Mouse (Mus musculus) liver, postnatal 0 days (tissue): Measurements from ENCODE around the gene Galnt16. TPM values are rescaled to one million over a fixed set of nuclear protein-coding genes. Genes with fewer than 3 reads are reported as not detected.

Experiments used
- ATAC-seq: fragments of 200-750 bp; cut with Nextera tagmentation; 2 replicates; pipeline ENCODE4 v1.8.0; 2017; ENCODE audit warnings: mild to moderate bottlenecking, moderate library complexity
- DNase-seq: peaks from one replicate; pipeline ENCODE4 v3.0.0-alpha.2; 2016
- H3K27ac ChIP-seq: fragments of 300-500 bp; sonication (generic); 2 replicates; pipeline ENCODE4 v1.5.1; 2014; ENCODE audit warnings: antibody characterized with exemption, moderate library complexity, mild to moderate bottlenecking, low read depth
- H3K27me3 ChIP-seq: fragments of 300-500 bp; sonication (generic); 2 replicates; pipeline ENCODE4 v1.6.1; 2014; ENCODE audit warnings: low read length, control low read depth, mixed read lengths; ENCODE audit not compliant: insufficient read depth
- H3K36me3 ChIP-seq: fragments of 300-500 bp; sonication (generic); replicated peaks from 2 replicates; pipeline ENCODE4 v1.6.1; 2014; ENCODE audit warnings: mild to moderate bottlenecking, control low read depth, low read length, moderate library complexity, mixed read lengths; ENCODE audit not compliant: insufficient read depth
- H3K4me1 ChIP-seq: fragments of 300-500 bp; sonication (generic); 2 replicates; pipeline ENCODE4 v1.6.1; 2014; ENCODE audit warnings: antibody characterized with exemption, mild to moderate bottlenecking, control low read depth; ENCODE audit not compliant: insufficient read depth
- H3K4me2 ChIP-seq: fragments of 300-500 bp; sonication (generic); 2 replicates; pipeline ENCODE4 v1.6.1; 2014; ENCODE audit warnings: low read depth, mild to moderate bottlenecking, low read length, moderate library complexity, mixed read lengths
- H3K4me3 ChIP-seq: fragments of 300-500 bp; sonication (generic); 2 replicates; pipeline ENCODE4 v1.5.1; 2014; ENCODE audit warnings: low read depth, low read length
- H3K9ac ChIP-seq: fragments of 300-500 bp; sonication (generic); replicated peaks from 2 replicates; pipeline ENCODE4 v1.6.1; 2014; ENCODE audit warnings: mild to moderate bottlenecking, moderate library complexity
- H3K9me3 ChIP-seq: fragments of 300-500 bp; sonication (generic); 2 replicates; pipeline ENCODE4 v1.6.1; 2016; ENCODE audit warnings: mild to moderate bottlenecking, control low read depth, low read length, mixed read lengths
- CTCF ChIP-seq: sonication (generic); IDR thresholded peaks from 2 replicates; pipeline ENCODE4 v1.5.1; 2016; ENCODE audit warnings: antibody characterized with exemption, low read depth
- EP300 ChIP-seq: IDR thresholded peaks from 2 replicates; pipeline ENCODE4 v1.6.1; 2016; ENCODE audit warnings: antibody characterized with exemption, low read depth, mild to moderate bottlenecking
- WGBS: fragments of 180-500 bp; shearing (Covaris S2); extraction: QIAGEN DNeasy Blood & Tissue Kit; methylation state at CpG from one replicate; pipeline ENCODE4 v1.1.7; 2014; ENCODE audit not compliant: insufficient replicate concordance; 5-methylcytosine and 5-hydroxymethylcytosine counted together
- polyA plus RNA-seq: library from polyadenylated mRNA; unstranded; fragments of >200 nt; fragmentation: Nextera tagmentation; extraction: Ambion mirVana; gene quantifications from 2 replicates; pipeline ENCODE4 v1.2.1, GENCODE M21; 2015

Gene Galnt16
- polyA plus RNA-seq, 1 experiment from 2014 or later: 0.15 TPM

GRCm38 (mm10) chr12:80565793-80566192 lies 47.7 kb downstream of the Galnt16 start:
- Histone ChIP-seq H3K4me2 (no peak overlapping the region), H3K27ac (no peak overlapping the region), H3K4me1 (no peaks in the 10 kb centered on the region), H3K36me3 (no peaks in the 10 kb centered on the region), H3K9ac (no peak overlapping the region), H3K9me3 (no peaks in the 10 kb centered on the region), H3K27me3 (no peaks in the 10 kb centered on the region), H3K4me3 (no peak overlapping the region)
- TF ChIP-seq CTCF: no peak
- no peak for TF ChIP-seq EP300
- DNase-seq: no peak
- 59% methylated on average over 2 of the region's 2 CpGs for WGBS
- ATAC-seq: no peak

- H3K27ac ChIP-seq: no peak overlapping the region
- no peaks in the 10 kb centered on the region for H3K9me3 ChIP-seq
- 55% methylated on average over 4 of the region's 4 CpGs for WGBS
- H3K4me2 ChIP-seq: no peak overlapping the region
- no peak for DNase-seq
- no peak overlapping the region for H3K4me3 ChIP-seq
- TF ChIP-seq EP300 (no peak), CTCF (no peak)
- no peak overlapping the region for H3K9ac ChIP-seq
- H3K27me3 ChIP-seq: no peaks in the 10 kb centered on the region
- H3K4me1 ChIP-seq: no peaks in the 10 kb centered on the region
- no peaks in the 10 kb centered on the region for H3K36me3 ChIP-seq
- ATAC-seq: no peak
Measured at GRCm38 (mm10) chr12:80566502-80566901, 48.4 kb downstream of the Galnt16 start.

DNA sequence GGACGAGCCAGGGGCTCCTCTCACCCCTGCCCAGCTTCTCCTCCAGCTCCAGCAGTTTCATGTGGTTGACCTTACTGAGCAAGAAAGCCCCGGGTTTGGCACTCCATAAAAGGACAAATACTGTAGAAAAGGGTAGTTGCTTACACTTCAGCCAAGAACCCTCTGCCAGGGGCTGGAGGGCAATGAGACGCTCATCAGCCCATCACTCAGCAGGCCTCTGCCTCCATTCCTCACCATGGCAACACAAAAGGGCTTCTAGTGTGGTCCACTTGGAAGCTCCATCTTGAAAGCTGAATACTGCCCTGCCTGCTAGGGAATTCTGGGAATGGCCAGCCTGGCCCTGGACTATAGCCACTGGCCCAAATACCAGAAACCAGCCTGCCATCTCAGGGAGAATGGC lies 49.3 kb downstream of the Galnt16 start:
- 37% methylated on average over 3 of the region's 3 CpGs for WGBS
- Histone ChIP-seq H3K4me2 (no peak overlapping the region), H3K9me3 (no peaks in the 10 kb centered on the region), H3K4me1 (no peaks in the 10 kb centered on the region), H3K27me3 (no peaks in the 10 kb centered on the region), H3K36me3 (no peaks in the 10 kb centered on the region), H3K9ac (no peak overlapping the region), H3K27ac (no peak overlapping the region), H3K4me3 (no peak overlapping the region)
- DNase-seq (no peak), ATAC-seq (no peak)
- TF ChIP-seq CTCF (no peak), EP300 (no peak)

GRCm38 (mm10) chr12:80569561-80569960 lies 51.5 kb downstream of the Galnt16 start:
- 56% methylated on average over 2 of the region's 2 CpGs for WGBS
- no peak for DNase-seq
- TF ChIP-seq CTCF: no peak
- TF ChIP-seq EP300: no peak

GRCm38 (mm10) chr12:80574318-80574717 lies 56.2 kb downstream of the Galnt16 start:
- H3K4me3 ChIP-seq: no peak overlapping the region
- no peak overlapping the region for H3K27ac ChIP-seq
- H3K4me2 ChIP-seq: no peak overlapping the region
- WGBS: 85% methylated on average over 4 of the region's 4 CpGs
- H3K4me1 ChIP-seq: no peaks in the 10 kb centered on the region
- DNase-seq: no peak
- no peaks in the 10 kb centered on the region for H3K36me3 ChIP-seq
- no peak for ATAC-seq
- no peaks in the 10 kb centered on the region for H3K9me3 ChIP-seq
- no peak for TF ChIP-seq EP300
- TF ChIP-seq CTCF: no peak
- H3K27me3 ChIP-seq: no peaks in the 10 kb centered on the region
- no peak overlapping the region for H3K9ac ChIP-seq

More at GRCm38 (mm10) chr12:80569561-80569960, 51.5 kb downstream of the Galnt16 start:
- no peaks in the 10 kb centered on the region for H3K36me3 ChIP-seq
- H3K4me3 ChIP-seq: no peak overlapping the region
- H3K27me3 ChIP-seq: no peaks in the 10 kb centered on the region
- no peaks in the 10 kb centered on the region for H3K4me1 ChIP-seq
- no peak overlapping the region for H3K9ac ChIP-seq
- H3K27ac ChIP-seq: no peak overlapping the region
- H3K4me2 ChIP-seq: no peak overlapping the region
- H3K9me3 ChIP-seq: no peaks in the 10 kb centered on the region
- ATAC-seq: no peak

DNA sequence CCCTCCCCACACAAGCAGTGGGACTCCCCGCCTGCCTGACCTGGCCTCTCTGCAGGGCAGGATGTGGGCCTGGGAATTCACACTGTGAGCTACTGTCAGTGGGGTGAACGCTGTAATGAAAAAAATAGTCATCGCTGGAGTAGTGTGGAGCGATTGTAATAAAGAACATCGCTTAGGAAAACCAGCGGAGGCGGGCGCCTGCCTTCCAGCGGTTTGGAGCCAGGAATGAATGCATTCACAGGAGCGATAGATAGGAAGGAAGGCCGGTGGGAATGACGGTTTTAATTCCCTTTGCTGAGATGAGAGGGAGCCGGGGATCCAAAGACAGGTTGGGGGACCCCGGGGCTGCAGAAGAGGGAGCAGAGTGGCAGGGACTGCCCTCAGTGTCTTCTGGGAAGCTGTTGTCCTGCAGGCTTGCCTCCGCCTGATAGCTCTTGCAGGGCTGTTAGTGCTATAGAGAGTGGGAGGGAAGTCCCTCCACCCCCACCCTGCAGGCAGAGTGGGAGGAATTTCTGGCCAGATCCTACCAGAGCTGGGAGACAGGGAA lies 56.8 kb downstream of the Galnt16 start:
- no peak for TF ChIP-seq CTCF
- Histone ChIP-seq H3K9ac (no peak overlapping the region), H3K9me3 (no peaks in the 10 kb centered on the region), H3K27me3 (no peaks in the 10 kb centered on the region), H3K36me3 (no peaks in the 10 kb centered on the region), H3K27ac (no peak overlapping the region), H3K4me3 (no peak overlapping the region), H3K4me2 (no peak overlapping the region), H3K4me1 (no peaks in the 10 kb centered on the region)
- ATAC-seq (no peak), DNase-seq (no peak)
- WGBS: 39% methylated on average over 15 of the region's 15 CpGs

DNA sequence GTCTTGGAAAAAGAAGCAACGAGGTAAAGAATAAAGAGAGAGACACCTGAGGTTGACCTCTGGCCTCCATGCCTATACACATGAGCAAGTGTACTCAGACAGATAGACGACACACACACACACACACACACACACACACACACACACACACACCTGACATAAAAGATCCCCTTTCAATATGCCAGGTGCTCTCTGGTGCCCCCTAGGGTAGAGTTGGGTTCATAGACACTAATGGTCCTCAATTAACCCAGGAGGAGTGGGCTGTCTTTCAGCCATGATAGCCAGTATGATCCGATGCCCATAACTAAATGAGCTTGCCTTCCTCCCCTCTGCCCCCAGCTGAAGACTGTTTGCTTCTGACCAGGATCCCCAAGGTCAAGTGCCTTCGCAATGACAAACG lies 59.0 kb downstream of the Galnt16 start:
- WGBS: 66% methylated on average over 5 of the region's 5 CpGs
- no peaks in the 10 kb centered on the region for H3K9me3 ChIP-seq
- H3K27me3 ChIP-seq: no peaks in the 10 kb centered on the region

More for the DNA sequence above, 59.0 kb downstream of the Galnt16 start:
- no peak for ATAC-seq
- Histone ChIP-seq H3K4me3 (no peak overlapping the region), H3K4me2 (no peak overlapping the region), H3K36me3 (no peaks in the 10 kb centered on the region), H3K27ac (no peak overlapping the region), H3K9ac (no peak overlapping the region), H3K4me1 (no peaks in the 10 kb centered on the region)
- DNase-seq: peak; percentile 47
- TF ChIP-seq CTCF (peak; percentile 74), EP300 (no peak)
